Mouse (Mus musculus) intestine, embryonic 14.5 days (tissue): ENCODE data around the gene Sept9. TPM values are rescaled to one million over a fixed set of nuclear protein-coding genes. Genes with fewer than 3 reads are reported as not detected.
A peak's percentile ranks its signal among the peaks of the same experiment; 100 is the strongest.

Source experiments
- ATAC-seq: fragments of 200-750 bp; cut with Nextera tagmentation; replicated peaks from 2 replicates; pipeline ENCODE4 v1.8.0; 2017; ENCODE audit warnings: low read depth, moderate number of reproducible peaks, moderate TSS enrichment, moderate library complexity; ENCODE audit not compliant: low FRiP score, low TSS enrichment
- DNase-seq: peaks from one replicate; pipeline ENCODE4 v3.0.0-alpha.2; 2018; ENCODE audit warnings: low spot score
- H3K27ac ChIP-seq: fragments of 300-500 bp; sonication (generic); 2 replicates; pipeline ENCODE4 v1.5.1; 2014; ENCODE audit warnings: low read depth, mild to moderate bottlenecking, control low read depth
- H3K27me3 ChIP-seq: fragments of 300-500 bp; sonication (generic); replicated peaks from 2 replicates; pipeline ENCODE4 v1.6.1; 2014; ENCODE audit warnings: low read length, control low read depth; ENCODE audit not compliant: control insufficient read depth, insufficient read depth
- H3K36me3 ChIP-seq: fragments of 300-500 bp; sonication (generic); 2 replicates; pipeline ENCODE4 v1.6.1; 2014; ENCODE audit warnings: low read length, control low read depth; ENCODE audit not compliant: control insufficient read depth, insufficient read depth
- H3K4me1 ChIP-seq: fragments of 300-500 bp; sonication (generic); replicated peaks from 2 replicates; pipeline ENCODE4 v1.6.1; 2014; ENCODE audit warnings: low read length, control low read depth, mixed read lengths; ENCODE audit not compliant: control insufficient read depth, insufficient read depth
- H3K4me2 ChIP-seq: fragments of 300-500 bp; sonication (generic); 2 replicates; pipeline ENCODE4 v1.6.1; 2014; ENCODE audit warnings: low read length
- H3K4me3 ChIP-seq: fragments of 300-500 bp; sonication (generic); 2 replicates; pipeline ENCODE4 v1.5.1; 2014; ENCODE audit warnings: low read depth, low read length, control low read depth, mixed read lengths
- H3K9ac ChIP-seq: fragments of 300-500 bp; sonication (generic); 2 replicates; pipeline ENCODE4 v1.6.1; 2014; ENCODE audit warnings: mild to moderate bottlenecking, low read length
- H3K9me3 ChIP-seq: fragments of 300-500 bp; sonication (generic); 2 replicates; pipeline ENCODE4 v1.6.1; 2016; ENCODE audit warnings: low read length, control low read depth; ENCODE audit not compliant: control insufficient read depth
- WGBS: fragments of 180-500 bp; shearing (Covaris S2); extraction: QIAGEN DNeasy Blood & Tissue Kit; methylation state at CpG from one replicate; pipeline ENCODE4 v1.1.7; 2014; 5-methylcytosine and 5-hydroxymethylcytosine counted together
- polyA plus RNA-seq: library from polyadenylated mRNA; unstranded; fragments of >200 nt; fragmentation: Nextera tagmentation; extraction: Ambion mirVana; gene quantifications from 2 replicates; pipeline ENCODE4 v1.2.1, GENCODE M21; 2014

Sept9 gene
- polyA plus RNA-seq, 1 experiment from 2014 or later = 143 TPM

- no peak for ATAC-seq
- no peak for DNase-seq
- no peak overlapping the region for H3K4me3 ChIP-seq
- H3K27ac ChIP-seq = no peak overlapping the region
- peaks cover 14% of the 10 kb centered on the region for H3K4me1 ChIP-seq
- H3K9ac ChIP-seq = no peak overlapping the region
- H3K4me2 ChIP-seq = no peak overlapping the region
- WGBS = 93% methylated on average over 3 of the region's 3 CpGs
- peaks cover 28% of the 10 kb centered on the region for H3K36me3 ChIP-seq
- H3K9me3 ChIP-seq = no peaks in the 10 kb centered on the region
- H3K27me3 ChIP-seq = no peaks in the 10 kb centered on the region
These were observed 88.3 kb downstream of the Sept9 start for GRCm38 (mm10) chr11:117287792-117288191.

DNA sequence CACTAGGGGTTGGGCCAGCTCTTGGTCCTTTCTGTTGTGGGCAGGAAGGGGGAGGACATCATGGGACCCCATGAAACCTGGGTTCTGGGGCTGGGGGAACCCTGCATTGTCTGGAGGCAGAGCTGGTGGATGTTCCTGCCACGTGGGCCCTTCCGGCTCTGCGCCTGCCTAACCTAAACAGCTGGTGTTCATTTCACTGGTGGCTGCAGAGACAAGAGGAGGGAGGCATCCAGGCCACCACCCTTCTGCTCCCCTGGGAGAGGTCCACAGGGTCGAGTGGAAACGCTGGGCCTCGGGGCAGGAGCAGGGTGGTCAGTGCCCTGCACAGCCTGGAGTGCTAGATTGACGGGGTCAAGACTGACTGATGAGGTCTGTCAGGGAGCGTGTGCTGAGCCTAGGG is 89.3 kb downstream of the Sept9 start:
- H3K4me2 ChIP-seq = no peak overlapping the region
- H3K9ac ChIP-seq = no peak overlapping the region
- H3K27me3 ChIP-seq = no peaks in the 10 kb centered on the region
- ATAC-seq (no peak), DNase-seq (no peak)
- H3K4me1 ChIP-seq = peaks cover 14% of the 10 kb centered on the region
- H3K9me3 ChIP-seq = no peaks in the 10 kb centered on the region
- WGBS = 82% methylated on average over 8 of the region's 8 CpGs
- H3K36me3 ChIP-seq = peaks cover 26% of the 10 kb centered on the region
- no peak overlapping the region for H3K4me3 ChIP-seq
- H3K27ac ChIP-seq = no peak overlapping the region

DNA sequence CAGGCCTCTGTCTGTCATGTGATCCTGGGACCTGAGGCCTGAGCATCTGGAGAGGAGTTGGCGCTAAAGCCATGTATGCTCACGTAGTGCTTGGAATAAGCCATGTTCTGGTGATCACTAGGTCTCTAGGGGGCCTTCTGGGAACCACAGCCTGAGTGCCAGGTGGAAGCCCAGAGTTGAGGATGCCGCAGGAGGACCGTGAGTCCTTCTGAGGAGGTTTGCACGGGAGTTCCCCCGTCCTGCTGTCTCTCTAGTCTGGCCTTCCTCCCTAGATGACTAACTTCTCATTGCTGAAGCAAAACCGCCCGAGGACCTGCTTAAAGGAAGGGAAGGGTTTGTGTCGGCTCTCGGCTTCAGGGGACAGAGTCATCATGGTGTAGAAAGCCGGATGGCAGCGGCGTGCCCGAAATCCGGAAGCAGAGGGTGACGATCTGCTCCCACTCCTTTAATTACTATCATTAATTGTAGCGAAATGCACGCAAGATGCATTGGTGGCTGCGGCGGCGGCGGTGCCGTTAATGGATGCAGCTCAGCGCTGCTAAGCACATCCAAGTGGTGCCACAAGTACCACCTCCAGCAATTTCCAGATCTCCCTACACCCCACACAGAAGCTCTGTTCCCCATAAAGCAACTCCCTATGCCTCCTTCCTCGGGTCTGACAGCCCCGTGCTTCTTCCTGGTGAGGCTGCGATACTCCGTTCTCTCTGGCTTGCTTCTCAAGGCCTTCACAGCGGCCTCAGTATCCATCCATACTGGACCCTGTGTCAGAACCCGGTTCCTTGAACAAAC is 92.0 kb downstream of the Sept9 start:
- H3K9me3 ChIP-seq = no peaks in the 10 kb centered on the region
- ATAC-seq (no peak), DNase-seq (no peak)
- no peak overlapping the region for H3K4me3 ChIP-seq
- WGBS = 95% methylated on average over 30 of the region's 30 CpGs
- peaks cover 22% of the 10 kb centered on the region for H3K4me1 ChIP-seq
- peaks cover 26% of the 10 kb centered on the region for H3K36me3 ChIP-seq
- H3K4me2 ChIP-seq = no peak overlapping the region
- no peak overlapping the region for H3K9ac ChIP-seq
- H3K27ac ChIP-seq = no peak overlapping the region
- H3K27me3 ChIP-seq = no peaks in the 10 kb centered on the region

DNA sequence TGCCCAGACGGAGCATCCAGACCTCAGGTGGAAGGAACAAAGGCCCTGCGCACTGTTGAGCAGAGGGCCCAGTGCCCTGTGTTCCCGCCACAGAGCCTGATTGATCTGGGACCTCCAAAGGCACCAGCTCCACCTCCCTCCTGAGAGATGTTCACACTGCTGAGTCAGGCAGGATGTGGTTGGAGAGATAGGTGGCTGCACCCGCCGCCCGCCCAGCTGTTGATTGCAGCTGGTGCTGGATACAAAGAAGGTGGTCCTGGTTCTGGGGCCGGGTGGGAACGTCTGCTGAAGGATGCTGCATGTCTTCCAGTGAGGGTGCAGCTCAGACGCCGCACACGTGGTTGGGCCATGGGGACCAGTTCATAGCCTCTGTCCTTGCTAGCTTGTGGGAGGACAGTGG is 93.0 kb downstream of the Sept9 start:
- Histone ChIP-seq H3K9ac (no peak overlapping the region), H3K27me3 (no peaks in the 10 kb centered on the region), H3K4me1 (peaks cover 22% of the 10 kb centered on the region), H3K27ac (no peak overlapping the region), H3K9me3 (no peaks in the 10 kb centered on the region), H3K36me3 (peaks cover 26% of the 10 kb centered on the region), H3K4me2 (no peak overlapping the region), H3K4me3 (no peak overlapping the region)
- no peak for DNase-seq
- WGBS = 76% methylated on average over 11 of the region's 11 CpGs
- no peak for ATAC-seq

GRCm38 (mm10) chr11:117295266-117295665 is 95.8 kb downstream of the Sept9 start:
- WGBS = 75% methylated on average over 7 of the region's 7 CpGs
- Histone ChIP-seq H3K4me3 (no peak overlapping the region), H3K27me3 (no peaks in the 10 kb centered on the region), H3K9me3 (no peaks in the 10 kb centered on the region), H3K4me1 (peaks cover 22% of the 10 kb centered on the region), H3K36me3 (peaks cover 23% of the 10 kb centered on the region), H3K4me2 (no peak overlapping the region), H3K9ac (no peak overlapping the region), H3K27ac (peak overlapping the region; percentile 86)
- DNase-seq (no peak), ATAC-seq (no peak)

DNA sequence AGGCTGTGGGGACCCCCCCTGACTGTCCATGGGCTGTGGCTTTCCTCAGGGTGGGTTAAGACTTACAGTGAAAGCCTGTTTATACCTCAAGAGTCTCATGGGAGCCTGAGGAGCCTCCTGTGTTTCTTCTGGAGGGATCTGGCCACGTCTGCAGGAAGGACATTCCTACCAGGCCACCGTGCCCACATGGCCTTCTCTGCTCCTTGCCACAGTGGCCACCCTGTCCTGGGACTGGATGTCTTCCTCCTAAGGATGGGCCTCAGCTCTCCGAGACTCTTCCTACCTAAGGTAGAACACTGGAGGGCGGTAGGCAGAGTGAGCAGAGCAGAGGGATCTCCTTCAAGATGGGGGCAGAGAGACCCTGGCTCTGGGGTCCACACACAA is 96.6 kb downstream of the Sept9 start:
- DNase-seq (no peak), ATAC-seq (no peak)
- no peak overlapping the region for H3K4me3 ChIP-seq
- H3K4me1 ChIP-seq = peaks cover 22% of the 10 kb centered on the region
- 0 out of 2 replicates have a peak overlapping the region, but pooled peaks have one; percentile 16 for H3K9ac ChIP-seq
- 0 out of 2 replicates have a peak, but pooled peaks cover 2% of the 10 kb centered on the region for H3K9me3 ChIP-seq
- H3K4me2 ChIP-seq = peak overlapping the region; percentile 15; the same call in 1 of the 2 replicates
- H3K27me3 ChIP-seq = no peaks in the 10 kb centered on the region
- 52% methylated on average over 4 of the region's 4 CpGs for WGBS
- H3K27ac ChIP-seq = peak overlapping the region; percentile 86
- H3K36me3 ChIP-seq = peaks cover 15% of the 10 kb centered on the region

- DNase-seq = no peak
- Histone ChIP-seq H3K36me3 (peaks cover 9% of the 10 kb centered on the region), H3K9me3 (0 out of 2 replicates have a peak, but pooled peaks cover 2% of the 10 kb centered on the region), H3K27ac (peak overlapping the region; percentile 86), H3K4me1 (peaks cover 22% of the 10 kb centered on the region), H3K9ac (no peak overlapping the region), H3K4me2 (no peak overlapping the region), H3K27me3 (no peaks in the 10 kb centered on the region), H3K4me3 (no peak overlapping the region)
- ATAC-seq = peak; percentile 69
- 60% methylated on average over 14 of the region's 14 CpGs for WGBS
These were observed 97.2 kb downstream of the Sept9 start for GRCm38 (mm10) chr11:117296500-117297189.

DNA sequence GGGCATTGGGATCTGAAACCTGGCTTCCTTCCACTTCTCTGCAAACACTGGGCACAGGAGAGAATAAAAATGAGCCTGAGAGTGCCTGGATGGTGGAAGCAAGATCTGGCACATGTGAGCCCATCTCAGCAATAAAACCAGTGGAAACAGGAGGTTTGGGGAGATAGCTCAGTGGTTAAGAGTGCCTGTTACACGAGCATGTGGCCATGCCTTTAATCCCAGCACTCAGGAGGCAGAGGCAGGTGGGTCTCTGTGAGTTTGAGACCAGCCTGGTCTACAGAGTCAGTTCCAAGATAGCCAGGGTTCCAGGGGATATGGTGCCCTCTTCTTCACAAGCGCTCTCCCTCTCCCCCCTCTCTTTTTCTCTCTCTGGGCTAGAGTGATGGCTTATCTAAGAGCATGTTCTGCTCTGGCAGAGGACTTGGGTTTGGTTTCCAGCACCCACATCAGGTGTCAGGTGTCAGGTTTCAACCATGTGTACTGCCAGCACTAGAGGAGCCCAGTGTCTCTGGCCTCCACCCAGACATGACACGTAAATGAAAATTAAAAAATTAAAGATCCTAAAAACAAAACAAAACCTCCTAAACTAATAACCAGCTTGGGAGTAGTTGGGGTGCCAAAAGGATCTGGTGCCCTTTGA is 97.8 kb downstream of the Sept9 start:
- no peak overlapping the region for H3K4me3 ChIP-seq
- peaks cover 3% of the 10 kb centered on the region for H3K36me3 ChIP-seq
- H3K9ac ChIP-seq = no peak overlapping the region
- ATAC-seq (no peak), DNase-seq (no peak)
- WGBS = 94% methylated on average over 3 of the region's 3 CpGs
- peaks cover 22% of the 10 kb centered on the region for H3K4me1 ChIP-seq
- H3K4me2 ChIP-seq = no peak overlapping the region
- 0 out of 2 replicates have a peak, but pooled peaks cover 2% of the 10 kb centered on the region for H3K9me3 ChIP-seq
- peak overlapping the region; percentile 86; the same call in 1 of the 2 replicates for H3K27ac ChIP-seq
- no peaks in the 10 kb centered on the region for H3K27me3 ChIP-seq
